ENCODE assay signal across 8 mouse cellular contexts in genomic region chr17:91092421-91093041, GRCm38 (mm10). TPM values are rescaled to one million over a fixed set of nuclear protein-coding genes. Genes with fewer than 3 reads are reported as not detected.
DNase-seq lines count a peak whose midpoint lies in the region; ATAC-seq and TF ChIP-seq lines count a peak whose summit lies in the region.

No protein-coding gene starts in this region.

- peaks cover 1% of the 10 kb centered on the region; the same call in 1 of the 2 replicates for H3K9me3 ChIP-seq in E14TG2a.4 (ENCODE audit: low read length)
- no peaks in the 10 kb centered on the region; the same call in 1 of the 2 replicates for H3K9me3 ChIP-seq in embryonic facial prominence, embryonic 13.5 days
- H3K9me3 ChIP-seq in heart, postnatal 0 days (replicated peaks; ENCODE audit: control insufficient read depth, low read length): no peaks in the 10 kb centered on the region
- H3K9me3 ChIP-seq in megakaryocyte, embryonic 14.5 days: peaks cover 17% of the 10 kb centered on the region

- under 1% methylated on average over 21 of the region's 21 CpGs for WGBS in embryonic facial prominence, embryonic 13.5 days
- 3% methylated on average over 21 of the region's 21 CpGs for WGBS in heart, postnatal 0 days

- no peak overlapping the region for H3K9ac ChIP-seq in embryonic facial prominence, embryonic 13.5 days
- no peak overlapping the region for H3K9ac ChIP-seq in heart, postnatal 0 days (replicated peaks; ENCODE audit: low read depth, low read length)

- no peak for TF ChIP-seq EP300 in heart, postnatal 0 days (IDR thresholded peaks at IDR 0.05; ENCODE audit: low read depth)

- H3K4me1 ChIP-seq in E14TG2a.4 (replicated peaks; ENCODE audit: low read depth, low read length): peaks cover 8% of the 10 kb centered on the region
- H3K4me1 ChIP-seq in embryonic facial prominence, embryonic 13.5 days: 0 out of 2 replicates have a peak, but pooled peaks cover 3% of the 10 kb centered on the region
- H3K4me1 ChIP-seq in heart, postnatal 0 days (ENCODE audit: control insufficient read depth, insufficient read depth): no peaks in the 10 kb centered on the region
- peaks cover 4% of the 10 kb centered on the region; the same call in 1 of the 2 replicates for H3K4me1 ChIP-seq in megakaryocyte, embryonic 14.5 days

- H3K4me2 ChIP-seq in embryonic facial prominence, embryonic 13.5 days: peak overlapping the region; percentile 57
- no peak overlapping the region for H3K4me2 ChIP-seq in heart, postnatal 0 days (ENCODE audit: low read depth, low read length)

- DNase-seq in adrenal gland, postnatal 25 days: peak; percentile 64
- DNase-seq in heart, postnatal 0 days (ENCODE audit: low spot score): peak; percentile 63
- peak; percentile 81 for DNase-seq in left cerebral cortex, adult 11 months (ENCODE audit: low spot score)
- peak; percentile 91 to 93 for DNase-seq in right cerebral cortex, postnatal 10 days (ENCODE audit: low spot score in 2 of 2)
- no peak for DNase-seq in natural killer cell, adult 2 months (ENCODE audit: low spot score in 2 of 2)

- H3K27ac ChIP-seq in embryonic facial prominence, embryonic 13.5 days: no peak overlapping the region
- H3K27ac ChIP-seq in heart, postnatal 0 days (ENCODE audit: low read depth): no peak overlapping the region

- H3K27me3 ChIP-seq in E14TG2a.4 (ENCODE audit: insufficient read depth, low read length): peaks cover 41% of the 10 kb centered on the region
- H3K27me3 ChIP-seq in embryonic facial prominence, embryonic 13.5 days: 0 out of 2 replicates have a peak, but pooled peaks cover 4% of the 10 kb centered on the region
- no peaks in the 10 kb centered on the region for H3K27me3 ChIP-seq in heart, postnatal 0 days (ENCODE audit: control insufficient read depth, insufficient read depth, low read length)
- no peaks in the 10 kb centered on the region for H3K27me3 ChIP-seq in megakaryocyte, embryonic 14.5 days (replicated peaks)

- H3K4me3 ChIP-seq in E14TG2a.4 (replicated peaks; ENCODE audit: low read length): peak overlapping the region; percentile 70
- peak overlapping the region; percentile 26 for H3K4me3 ChIP-seq in embryonic facial prominence, embryonic 13.5 days
- no peak overlapping the region for H3K4me3 ChIP-seq in heart, postnatal 0 days (ENCODE audit: low read depth, low read length)
- peak overlapping the region; percentile 62 for H3K4me3 ChIP-seq in megakaryocyte, embryonic 14.5 days (replicated peaks)

- no peaks in the 10 kb centered on the region for H3K36me3 ChIP-seq in E14TG2a.4 (ENCODE audit: insufficient read depth, low read length)
- no peaks in the 10 kb centered on the region for H3K36me3 ChIP-seq in embryonic facial prominence, embryonic 13.5 days
- H3K36me3 ChIP-seq in heart, postnatal 0 days (replicated peaks; ENCODE audit: control insufficient read depth, insufficient read depth, low read length): no peaks in the 10 kb centered on the region
- H3K36me3 ChIP-seq in megakaryocyte, embryonic 14.5 days (replicated peaks; ENCODE audit: low read length): no peaks in the 10 kb centered on the region

- ATAC-seq in embryonic facial prominence, embryonic 13.5 days (ENCODE audit: insufficient number of reproducible peaks, insufficient read depth, low FRiP score, low TSS enrichment, low read depth): peak; percentile 80
- ATAC-seq in heart, postnatal 0 days (ENCODE audit: insufficient read depth, low read depth): peak; percentile 75

- no peak for TF ChIP-seq CTCF in E14TG2a.4 (conservative IDR thresholded peaks at IDR 0.05; ENCODE audit: low read length)
- TF ChIP-seq CTCF in heart, postnatal 0 days (IDR thresholded peaks at IDR 0.05; ENCODE audit: low read depth): peak; percentile 14

RNA-seq across cellular contexts. Expression of gene Nrxn1, which starts 0.3 kb away (rescaled TPM):
- 13.6 and 15.1 TPM in 2 replicates for total RNA-seq in adrenal gland, postnatal 25 days (2021)
- polyA plus RNA-seq in embryonic facial prominence, embryonic 13.5 days (2015; fragmentation: Nextera tagmentation; extraction: Ambion mirVana): 10.3 and 13.4 TPM in 2 replicates
- 0.54 and 4.1 TPM in 2 replicates for total RNA-seq in heart, postnatal 0 days (2014; rRNA removed; ENCODE audit: low replicate concordance)
- 0.62 and 1.1 TPM in 2 replicates for polyA plus RNA-seq in heart, postnatal 0 days (2015; fragmentation: Nextera tagmentation; extraction: Ambion mirVana)
- 0.60 TPM in 1 of 2 replicates, not detected in the other for polyA plus RNA-seq in megakaryocyte, embryonic 14.5 days (2012; ENCODE audit: insufficient read depth, low replicate concordance)

Comparison
In these comparisons a context has a peak if more than half of its experiments do, and no peak if none do; other contexts are left out.
1. DNase-seq: peak in adrenal gland, postnatal 25 days (single experiment), heart, postnatal 0 days (single experiment), left cerebral cortex, adult 11 months (single experiment) and right cerebral cortex, postnatal 10 days (2 of 2); none in natural killer cell, adult 2 months (0 of 2).